Mouse (Mus musculus): ENCODE results near the gene Rabgap1l.
A peak's percentile ranks its signal among the peaks of the same experiment; 100 is the strongest.
"Not testable (repeated sequence)": the region's sequence is repeated elsewhere in the genome, so short reads cannot be mapped to it uniquely, and the experiment has no call there.

Rabgap1l gene

DNA sequence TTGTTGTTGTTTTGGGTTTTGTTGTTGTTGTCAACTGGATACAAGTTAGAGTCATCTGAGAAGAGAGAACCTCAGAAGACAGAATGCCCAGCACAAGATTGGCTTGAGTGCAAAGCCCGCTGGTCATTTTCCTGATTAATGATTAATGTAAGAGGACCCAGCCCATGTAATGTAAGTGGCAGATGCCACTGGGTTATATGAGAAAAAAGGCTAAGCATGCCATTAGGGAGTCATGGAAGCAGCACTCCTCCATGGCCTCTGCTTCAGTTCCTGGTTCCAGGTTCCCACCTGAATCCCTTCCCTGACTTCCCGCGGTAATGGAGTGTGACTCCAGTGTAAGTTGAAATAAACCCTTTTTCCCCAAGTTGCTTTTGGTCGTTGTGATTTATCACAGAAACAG lies 480.4 kb downstream of the Rabgap1l start:
- no peak for DNase-seq (ENCODE audit: low spot score)

DNA sequence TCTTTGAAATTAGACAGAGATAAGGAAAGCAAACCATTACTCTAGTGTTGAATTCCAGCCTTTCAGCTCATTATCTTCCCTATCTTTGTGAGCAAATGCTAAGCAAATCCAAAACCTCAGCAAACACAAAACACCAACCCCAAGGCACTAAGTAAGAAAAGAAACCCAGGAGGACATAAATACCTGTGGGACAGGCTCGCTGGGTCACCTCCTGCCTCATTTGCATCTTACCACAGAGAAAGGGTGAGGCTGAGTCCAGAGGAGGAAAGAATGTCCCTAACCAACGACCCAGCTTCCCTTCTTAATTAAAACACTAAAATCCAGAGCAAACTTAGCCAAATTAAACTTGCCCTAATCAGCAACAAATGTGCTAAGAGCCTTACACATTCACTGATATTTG lies 481.1 kb downstream of the Rabgap1l start:
- DNase-seq (ENCODE audit: low spot score): no peak

DNA sequence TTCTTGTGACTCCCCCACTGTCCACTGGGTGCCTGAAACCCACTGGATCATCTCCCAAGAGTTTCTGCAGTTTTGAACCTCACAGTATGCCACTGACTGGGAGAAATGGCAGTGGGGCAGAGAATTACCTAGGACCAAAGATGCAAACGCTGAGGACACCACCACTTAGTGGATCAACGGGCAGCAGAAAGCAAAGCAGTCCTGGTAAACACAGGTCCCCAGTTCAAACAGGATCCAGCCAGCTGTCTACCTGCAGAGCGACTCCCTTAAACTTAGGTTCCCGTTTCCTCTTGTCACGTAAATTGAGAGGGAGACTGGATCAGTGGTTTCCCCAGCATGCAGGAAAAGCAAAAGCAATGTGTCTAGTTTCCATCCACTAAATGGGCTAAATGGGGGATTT lies 483.1 kb downstream of the Rabgap1l start:
- DNase-seq (ENCODE audit: low spot score): no peak

DNA sequence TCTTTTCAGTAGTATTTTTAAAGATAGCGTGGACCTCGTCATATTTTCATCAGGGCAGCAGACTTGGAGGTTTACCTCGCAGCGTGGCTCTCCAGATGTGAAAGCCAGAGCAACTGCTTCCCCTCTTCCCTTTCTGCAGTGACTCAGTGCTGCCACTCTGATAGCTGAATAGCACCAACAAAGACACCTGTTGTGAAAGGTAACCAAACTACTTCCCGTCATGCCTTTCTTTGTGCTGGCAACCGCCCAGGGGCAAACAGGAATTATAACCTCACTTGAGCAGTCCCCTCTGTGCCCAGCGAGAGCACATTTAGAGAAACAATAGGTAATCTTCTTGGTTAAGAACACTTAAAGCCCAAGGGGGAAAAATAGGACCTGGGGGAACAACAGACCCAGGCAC lies 484.0 kb downstream of the Rabgap1l start:
- no peak for DNase-seq (ENCODE audit: low spot score)

DNA sequence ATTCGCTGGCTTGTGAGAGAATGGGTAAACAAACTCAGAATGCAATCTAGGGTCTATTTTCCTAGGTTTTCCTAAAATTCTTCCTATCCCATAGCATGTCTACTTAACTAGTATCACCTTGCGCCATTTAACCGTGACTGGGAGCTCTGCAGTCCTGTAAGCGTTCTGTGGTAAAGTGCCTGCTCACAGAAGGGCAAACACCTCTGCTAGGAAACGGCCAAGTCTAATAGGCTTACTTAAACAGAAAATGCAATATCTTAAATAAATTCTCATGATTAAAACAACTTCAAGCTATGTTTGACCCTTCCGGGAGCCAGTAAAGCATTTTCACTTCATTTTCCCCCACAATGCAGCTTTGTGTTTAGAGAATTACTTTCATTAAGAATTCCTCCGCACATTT lies 484.5 kb downstream of the Rabgap1l start:
- no peak for DNase-seq (ENCODE audit: low spot score)

DNA sequence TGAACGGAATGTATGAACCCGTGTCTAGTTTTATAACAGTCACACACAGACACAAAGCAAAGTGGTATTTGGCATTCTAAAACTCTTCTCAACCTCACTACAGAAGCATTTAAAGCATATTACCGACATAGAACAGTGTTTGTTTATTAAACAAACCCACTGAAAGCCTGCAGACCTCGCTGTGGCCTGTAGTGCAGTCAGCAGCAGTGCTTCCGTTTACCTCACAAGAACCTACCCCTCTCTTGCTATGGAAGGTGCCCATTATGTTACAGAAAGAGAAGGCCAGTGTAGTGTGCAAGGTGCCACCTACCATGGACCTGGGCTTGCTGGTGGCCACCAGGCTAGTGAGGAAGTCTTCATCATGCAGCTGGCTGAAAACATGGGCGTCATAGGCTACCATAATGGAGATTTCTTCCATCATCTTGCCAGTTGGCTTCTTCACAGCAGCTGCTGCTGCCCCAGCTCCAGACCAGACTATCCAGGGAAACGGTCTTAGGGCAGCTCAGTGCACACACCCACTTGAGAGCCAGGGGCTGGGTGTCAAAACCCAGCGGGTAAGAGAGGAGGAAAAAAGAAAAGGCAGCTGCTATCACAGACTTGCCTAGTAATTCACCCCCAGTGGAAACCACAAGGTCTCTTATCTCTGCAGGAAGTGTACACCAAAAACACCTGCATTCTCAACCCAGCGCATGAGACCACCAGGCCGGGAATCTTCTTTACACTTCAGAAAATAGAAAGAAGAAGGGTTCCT lies 486.0 kb downstream of the Rabgap1l start:
- DNase-seq (ENCODE audit: low spot score): no peak

DNA sequence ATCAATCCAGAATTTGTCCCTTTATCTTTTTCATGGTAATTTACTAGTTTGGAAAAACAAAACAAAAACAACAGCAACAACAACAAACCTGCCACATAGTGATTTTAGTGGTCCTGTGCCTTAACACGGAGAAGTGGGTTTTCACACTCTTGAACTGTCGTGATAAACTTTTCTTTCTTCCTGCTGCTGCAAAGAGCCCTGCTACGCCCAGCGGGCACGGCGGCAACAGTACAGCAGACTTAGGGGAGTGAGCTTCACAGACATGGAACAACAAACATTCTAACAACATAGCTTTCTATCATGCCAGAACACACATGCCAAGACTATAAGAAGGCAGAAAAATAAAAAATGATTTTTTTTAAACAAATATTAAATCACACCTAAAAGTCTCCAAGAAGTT lies 486.7 kb downstream of the Rabgap1l start:
- DNase-seq (ENCODE audit: low spot score): no peak

DNA sequence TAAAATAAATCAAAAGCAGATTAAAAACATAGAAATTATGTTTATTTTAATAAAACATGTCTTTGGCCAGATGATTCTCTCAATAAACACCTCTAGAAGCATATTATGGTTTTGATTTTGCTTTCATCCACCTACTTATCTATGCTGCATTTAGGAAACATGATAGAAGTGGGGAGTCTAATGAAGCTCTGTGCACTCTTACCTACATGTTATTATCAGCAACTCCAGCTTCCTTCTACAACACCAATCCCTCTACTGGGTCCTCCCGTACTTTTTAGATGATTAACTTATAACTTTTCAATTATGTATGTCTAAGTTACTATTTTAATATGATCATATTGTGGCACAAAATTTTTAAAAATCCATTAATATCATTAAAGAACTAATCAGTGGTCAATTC lies 487.2 kb downstream of the Rabgap1l start:
- DNase-seq (ENCODE audit: low spot score): no peak

DNA sequence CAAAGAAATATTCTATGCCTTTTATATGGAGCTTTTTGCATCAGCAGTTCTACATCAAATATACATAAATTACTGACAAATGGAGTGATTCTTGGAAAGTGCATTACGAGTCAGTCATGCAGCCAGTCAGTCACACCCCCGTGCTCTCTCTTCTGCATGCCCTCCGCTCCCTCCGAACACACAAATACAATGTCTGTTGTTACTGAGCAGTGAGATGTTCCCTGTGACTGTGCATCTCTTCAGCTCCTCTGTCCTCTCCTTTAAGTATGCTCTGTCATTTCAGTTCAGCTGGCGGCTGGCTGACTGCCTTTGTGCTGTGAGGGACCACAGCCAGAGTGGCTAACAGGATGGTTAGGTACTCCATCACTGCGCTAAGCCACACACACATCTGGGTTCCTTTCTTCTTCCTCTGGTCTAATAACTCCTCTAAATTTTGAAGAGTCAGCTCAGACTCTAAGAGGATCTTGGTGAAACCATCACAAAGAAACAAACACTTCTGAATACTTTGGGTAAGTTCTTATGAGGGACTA lies 488.0 kb downstream of the Rabgap1l start:
- DNase-seq (ENCODE audit: low spot score): no peak

DNA sequence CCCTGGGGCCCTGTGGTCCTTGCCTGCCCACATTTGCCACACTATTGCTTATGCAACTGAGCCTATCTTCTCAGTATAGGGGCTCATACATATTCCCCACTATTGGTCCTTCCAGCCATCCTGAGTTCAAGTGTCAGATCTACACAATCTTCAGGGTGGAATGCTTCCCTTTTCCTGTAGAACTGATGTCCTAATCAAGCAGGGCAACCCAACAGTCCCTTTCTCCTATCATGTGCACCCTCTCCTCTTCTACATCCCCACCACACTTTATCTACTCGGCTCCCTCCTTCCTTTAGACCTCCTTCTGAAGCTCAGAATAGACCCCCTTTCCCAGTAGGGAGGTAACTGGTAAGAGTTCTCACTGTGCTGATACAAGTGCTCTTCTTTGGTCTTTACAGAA lies 490.7 kb downstream of the Rabgap1l start:
- DNase-seq (ENCODE audit: low spot score): no peak

DNA sequence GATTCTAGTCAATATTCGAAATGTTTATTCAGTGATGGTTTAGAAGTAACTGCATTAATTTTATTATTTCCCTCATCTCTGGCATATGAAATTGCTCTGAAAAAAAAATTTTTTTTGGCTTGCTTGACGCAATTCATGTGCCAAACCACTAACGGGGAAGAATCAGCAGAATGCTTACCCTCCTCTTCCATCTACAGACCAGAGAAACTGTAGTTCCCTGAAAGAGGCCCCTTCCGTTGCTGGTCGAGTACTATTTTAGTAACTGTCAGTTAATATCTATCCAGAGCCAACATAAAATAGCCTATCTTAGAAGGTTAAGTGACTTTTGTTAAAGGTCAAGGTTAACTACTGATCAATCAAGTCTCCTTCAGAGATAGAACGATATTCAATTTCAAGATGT lies 491.9 kb downstream of the Rabgap1l start:
- DNase-seq (ENCODE audit: low spot score): no peak

DNA sequence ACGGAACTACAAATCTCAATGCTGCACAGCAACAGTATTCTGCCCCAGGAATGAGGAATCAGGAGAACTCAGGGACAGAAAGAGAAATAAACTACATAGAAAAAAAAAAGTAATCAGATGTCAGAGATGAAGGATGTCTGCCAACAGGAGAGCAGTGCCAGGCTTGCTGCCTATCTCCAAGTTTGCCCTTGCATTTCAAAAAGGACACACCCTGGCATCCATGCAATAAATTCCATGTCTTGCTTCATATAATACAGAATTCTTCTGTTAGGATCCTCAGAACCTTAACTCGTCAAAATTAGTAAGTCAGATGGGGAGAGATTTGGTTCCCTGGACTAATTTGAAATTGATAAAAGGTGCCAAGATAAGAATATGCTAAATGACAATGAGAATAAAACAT lies 492.3 kb downstream of the Rabgap1l start:
- no peak for DNase-seq (ENCODE audit: low spot score)

DNA sequence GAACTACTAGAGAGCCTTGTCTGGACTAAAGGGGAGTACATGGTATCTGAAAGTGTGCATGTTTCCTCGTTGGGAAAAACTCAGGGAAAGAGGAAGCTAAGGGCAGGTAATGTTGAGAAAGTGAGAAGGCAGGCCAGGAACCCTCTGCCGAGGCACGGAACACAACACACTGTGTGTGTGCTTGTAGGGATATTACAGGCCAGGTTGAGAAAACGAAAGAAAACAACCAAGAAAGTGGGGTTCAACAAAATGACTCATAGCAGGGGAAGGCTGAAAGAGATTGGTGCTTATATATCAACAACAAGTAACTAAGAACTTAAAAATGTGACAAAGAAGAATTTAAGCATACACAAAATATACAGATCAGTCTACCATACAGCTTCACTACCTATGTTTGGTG lies 493.0 kb downstream of the Rabgap1l start:
- no peak for DNase-seq (ENCODE audit: low spot score)

DNA sequence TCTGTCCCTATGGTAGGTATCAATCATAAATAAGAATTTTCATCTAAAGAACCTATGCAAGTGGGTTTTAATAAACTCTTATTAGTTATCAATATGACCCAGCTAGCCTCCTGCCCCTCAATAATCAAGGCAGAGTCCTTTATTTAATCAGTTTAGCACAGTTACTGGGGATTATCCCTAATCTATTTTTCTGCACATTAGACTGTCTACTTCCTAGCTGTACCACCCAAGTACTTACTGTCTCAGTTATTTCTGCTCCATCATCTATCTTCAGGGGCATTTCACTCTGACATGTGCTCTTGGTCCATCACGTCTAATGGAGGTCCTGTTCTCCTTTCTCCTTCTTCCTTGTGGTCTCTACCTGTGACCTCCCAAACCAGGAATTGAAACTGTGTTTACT lies 494.1 kb downstream of the Rabgap1l start:
- no peak for DNase-seq (ENCODE audit: low spot score)

DNA sequence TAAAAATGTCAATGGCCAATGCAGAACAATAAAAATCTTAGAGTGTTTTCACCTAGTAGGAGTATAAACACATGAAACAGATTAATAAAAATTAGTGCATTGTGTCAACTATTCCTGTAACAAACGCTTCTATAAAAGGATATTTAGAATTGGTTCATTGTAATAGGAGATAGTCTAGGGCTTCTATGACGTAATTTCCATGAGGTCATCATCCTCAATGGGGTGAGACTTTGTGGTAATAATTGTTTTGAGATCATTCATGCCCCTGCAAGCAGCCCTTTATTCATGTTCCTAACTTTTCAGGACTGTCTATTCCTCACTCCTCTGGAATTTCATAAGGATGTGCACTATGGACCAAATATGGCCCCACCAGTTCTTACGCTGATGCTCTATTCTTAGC lies 495.3 kb downstream of the Rabgap1l start:
- no peak for DNase-seq (ENCODE audit: low spot score)

DNA sequence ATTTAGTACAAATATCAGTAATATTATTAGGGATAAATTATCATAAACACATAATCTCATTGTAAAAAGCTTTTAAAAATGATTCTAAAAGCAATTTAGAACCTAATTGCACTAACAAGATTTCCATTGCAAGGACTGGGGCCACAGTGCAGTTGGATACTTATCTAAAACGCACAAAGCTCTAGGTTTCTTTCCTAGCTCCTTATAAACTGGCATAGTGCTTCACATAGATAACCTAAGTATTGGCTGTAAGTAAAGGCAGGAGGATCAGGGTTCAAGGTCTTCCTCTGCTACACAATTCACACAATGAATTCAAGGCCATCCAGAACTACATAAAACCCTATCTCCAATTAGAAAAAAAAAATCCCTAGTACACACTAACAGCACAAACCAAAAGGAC lies 497.7 kb downstream of the Rabgap1l start:
- DNase-seq (ENCODE audit: low spot score): no peak

DNA sequence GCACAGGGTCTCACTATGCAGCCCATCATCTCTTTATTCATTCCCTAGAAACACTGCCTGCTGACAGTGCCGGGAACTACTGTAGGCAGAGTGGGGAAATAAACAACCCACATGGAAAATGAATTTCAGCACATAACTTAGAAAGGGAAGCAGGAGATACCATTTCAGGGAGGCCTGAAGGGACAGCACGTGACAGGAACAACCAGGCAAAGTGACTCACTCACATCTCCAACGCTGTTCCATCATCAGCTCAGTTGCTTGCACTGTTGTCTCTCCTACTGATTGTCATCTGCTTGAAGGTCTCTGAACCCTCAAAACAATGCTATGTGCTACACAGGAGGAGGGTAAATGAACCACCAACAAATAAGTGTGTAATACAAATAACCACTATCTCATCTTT lies 499.5 kb downstream of the Rabgap1l start:
- no peak for DNase-seq (ENCODE audit: low spot score)

DNA sequence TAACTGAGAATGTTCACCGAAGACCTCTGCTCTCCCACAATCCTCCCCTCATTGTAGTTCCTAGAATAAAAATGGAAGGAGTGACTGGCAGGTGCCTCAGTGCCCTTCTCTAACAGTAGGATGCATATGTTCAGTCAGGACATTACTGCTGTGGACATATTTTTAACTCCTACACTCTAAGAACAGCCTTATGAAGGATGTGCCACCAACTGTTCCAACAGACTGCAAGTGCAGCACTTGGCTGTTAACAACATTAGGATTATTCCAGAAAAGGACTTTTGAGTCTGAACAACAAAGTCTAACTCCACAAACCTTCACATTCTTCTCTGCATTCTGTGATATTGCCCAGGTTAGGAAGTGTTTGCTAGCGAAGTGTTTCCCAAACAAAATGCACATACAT lies 501.0 kb downstream of the Rabgap1l start:
- peak; percentile 24 for DNase-seq (ENCODE audit: low spot score)

DNA sequence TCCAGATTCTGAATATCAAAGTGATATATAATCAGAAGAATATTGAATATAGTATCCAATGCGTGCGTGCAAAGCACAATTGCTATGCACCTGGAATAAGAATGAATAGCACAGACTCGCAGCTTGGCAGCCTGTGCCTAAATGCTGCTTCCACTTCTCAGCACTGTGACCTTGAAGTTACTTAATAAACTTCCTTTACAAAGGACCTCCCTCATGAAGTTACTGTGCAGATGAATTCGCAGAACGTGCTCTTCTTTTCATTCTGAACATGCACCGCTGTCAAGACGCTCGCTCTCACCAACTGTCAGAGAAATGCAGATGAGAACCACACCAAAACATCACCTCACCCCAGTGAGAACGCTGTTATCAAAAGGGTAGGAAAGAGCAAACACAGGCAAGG lies 502.8 kb downstream of the Rabgap1l start:
- DNase-seq (ENCODE audit: low spot score): no peak

DNA sequence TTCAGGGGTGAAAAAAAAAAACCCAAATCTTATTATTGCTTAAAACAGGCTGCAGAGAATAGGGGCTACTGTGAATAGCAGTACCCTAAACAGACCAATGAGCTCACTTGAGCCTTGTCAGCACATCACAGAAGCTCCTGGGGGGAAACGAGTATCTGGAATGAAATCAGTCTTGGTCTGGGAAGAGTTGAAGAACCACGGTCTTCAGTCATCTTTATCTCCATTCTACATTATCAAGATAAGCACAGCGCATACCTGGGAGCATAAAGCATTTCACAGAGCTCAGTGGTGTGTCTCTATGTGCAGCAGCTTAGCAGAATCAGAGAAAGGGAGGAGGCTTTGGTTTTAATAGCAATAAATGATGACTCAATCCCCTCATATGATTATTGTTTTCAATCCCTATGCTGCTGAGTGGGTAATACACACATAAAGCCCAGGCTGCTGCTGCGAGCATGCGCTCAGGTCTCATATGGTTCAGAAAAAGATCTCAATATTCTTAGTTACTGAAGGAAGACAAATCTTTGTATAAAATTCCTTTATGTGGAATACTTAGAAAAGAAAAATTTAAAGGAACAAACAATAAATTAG lies 505.9 kb downstream of the Rabgap1l start:
- no peak for DNase-seq (ENCODE audit: low spot score)

DNA sequence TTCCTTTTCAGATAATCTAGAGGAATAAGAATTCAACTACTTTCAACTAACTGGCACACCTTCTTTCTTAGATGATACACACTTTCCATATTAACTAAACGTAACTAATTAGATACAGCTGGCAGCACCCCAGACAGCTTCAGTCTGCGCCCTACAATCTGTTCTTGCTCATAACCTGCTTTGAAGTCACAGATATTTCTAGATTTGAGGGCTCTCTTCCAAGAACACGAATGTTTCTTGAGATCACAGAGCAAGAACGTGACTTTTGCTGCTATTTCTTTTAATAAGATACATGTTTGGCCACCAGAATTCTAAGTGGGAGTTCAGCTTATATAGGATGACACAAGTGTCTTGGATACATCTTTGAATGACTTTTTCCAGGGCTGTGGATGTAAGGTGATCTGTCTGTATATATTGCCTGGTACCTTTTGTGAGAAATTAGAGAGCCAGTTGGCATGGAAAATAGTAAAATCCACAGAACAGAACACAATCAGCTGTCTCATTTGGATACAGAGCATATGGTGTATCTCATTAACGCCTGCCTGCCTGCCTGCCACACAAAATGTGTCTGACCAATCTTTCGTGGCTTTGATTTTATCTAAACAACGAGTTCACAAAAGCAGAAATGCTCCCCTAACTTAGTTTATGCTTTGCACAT lies 506.5 kb downstream of the Rabgap1l start:
- peak; percentile 18 for DNase-seq (ENCODE audit: low spot score)

DNA sequence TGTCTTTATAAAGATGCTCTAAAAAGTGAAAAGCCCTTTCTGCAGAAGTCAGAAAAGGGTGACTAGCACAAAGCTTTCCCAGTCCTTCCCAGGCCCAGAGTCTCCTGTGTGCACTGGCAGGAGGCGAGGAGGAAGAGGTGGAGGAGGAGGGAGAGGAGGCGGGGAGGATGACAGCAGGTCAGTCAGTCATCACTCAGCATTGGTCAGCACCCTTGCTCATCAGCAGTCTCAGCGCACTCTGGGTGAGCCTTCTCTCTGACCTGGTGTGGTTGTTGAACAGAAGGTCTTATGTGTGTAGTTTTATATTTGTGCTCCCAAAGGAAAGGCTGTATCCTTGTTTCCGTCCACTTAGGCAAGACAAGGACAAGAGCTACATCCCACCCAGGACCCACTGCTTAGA lies 508.8 kb downstream of the Rabgap1l start:
- no peak for DNase-seq (ENCODE audit: low spot score)

DNA sequence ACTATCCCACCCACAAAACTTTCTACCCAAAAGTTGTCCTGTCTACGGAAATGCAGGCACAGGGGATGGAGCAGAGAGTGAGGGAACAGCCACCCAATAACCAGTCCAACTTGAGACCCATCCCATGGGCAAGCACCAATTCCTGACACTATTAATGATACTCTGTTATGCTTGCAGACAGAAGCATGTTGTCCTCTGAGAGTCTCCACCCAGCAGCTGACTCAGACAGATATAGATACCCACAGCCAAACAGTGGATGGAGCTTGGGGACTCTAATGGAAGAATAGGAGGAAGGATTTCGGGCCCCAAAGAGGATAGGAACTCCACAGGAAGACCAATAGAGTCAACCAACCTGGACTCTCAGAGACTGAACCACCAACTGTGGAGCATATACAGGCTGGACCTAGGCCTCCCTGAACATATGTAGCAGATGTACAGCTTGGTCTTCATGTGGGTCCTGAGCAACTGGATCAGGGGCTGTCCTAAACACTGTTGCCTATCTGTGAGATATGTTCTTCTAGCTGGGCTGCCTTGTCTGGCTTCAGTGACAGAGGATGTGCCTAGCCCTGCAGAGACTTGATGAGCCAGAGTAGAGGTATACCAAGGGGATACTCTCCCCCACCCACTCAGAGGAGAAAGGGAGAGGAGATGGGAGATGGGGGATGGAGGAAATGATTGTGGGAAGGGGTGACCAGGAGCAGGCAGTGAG lies 510.7 kb downstream of the Rabgap1l start:
- DNase-seq (ENCODE audit: low spot score): not testable (repeated sequence)
